Mouse (Mus musculus) erythroblast, embryonic 14.5 days (primary cell): ENCODE results near the gene 4930402H24Rik. TPM values are rescaled to one million over a fixed set of nuclear protein-coding genes. Genes with fewer than 3 reads are reported as not detected.

Experiments
- H3K27me3 ChIP-seq: 2 replicates; pipeline ENCODE4 v1.6.1; 2012; ENCODE audit warnings: inconsistent platforms; ENCODE audit not compliant: control insufficient read depth
- H3K36me3 ChIP-seq: 2 replicates; pipeline ENCODE4 v1.6.1; 2012; ENCODE audit warnings: mild to moderate bottlenecking, inconsistent platforms; ENCODE audit not compliant: control insufficient read depth
- H3K4me1 ChIP-seq: 2 replicates; pipeline ENCODE4 v1.6.1; 2012; ENCODE audit warnings: inconsistent platforms; ENCODE audit not compliant: control insufficient read depth
- H3K4me3 ChIP-seq: replicated peaks from 2 replicates; pipeline ENCODE3; 2012; ENCODE audit warnings: moderate library complexity, mild to moderate bottlenecking, inconsistent platforms
- H3K9me3 ChIP-seq: 2 replicates; pipeline ENCODE4 v1.6.1; 2012; ENCODE audit warnings: low read length, inconsistent platforms, mixed read lengths; ENCODE audit not compliant: control insufficient read depth
- GATA1 ChIP-seq: IDR thresholded peaks from 2 replicates; pipeline ENCODE4 v1.6.1; 2012; ENCODE audit warnings: low read length, inconsistent platforms, mixed read lengths
- TAL1 ChIP-seq: IDR thresholded peaks from 3 replicates; pipeline ENCODE4 v1.6.1; 2012; ENCODE audit warnings: low read length, inconsistent platforms, mixed read lengths
- polyA plus RNA-seq: library from polyadenylated mRNA; stranded (reverse); fragments of >175 nt; gene quantifications from 2 replicates; pipeline ENCODE4 v1.2.3, GENCODE M21; 2012

The 4930402H24Rik gene
- polyA plus RNA-seq, 1 experiment, result 0.11 TPM

DNA sequence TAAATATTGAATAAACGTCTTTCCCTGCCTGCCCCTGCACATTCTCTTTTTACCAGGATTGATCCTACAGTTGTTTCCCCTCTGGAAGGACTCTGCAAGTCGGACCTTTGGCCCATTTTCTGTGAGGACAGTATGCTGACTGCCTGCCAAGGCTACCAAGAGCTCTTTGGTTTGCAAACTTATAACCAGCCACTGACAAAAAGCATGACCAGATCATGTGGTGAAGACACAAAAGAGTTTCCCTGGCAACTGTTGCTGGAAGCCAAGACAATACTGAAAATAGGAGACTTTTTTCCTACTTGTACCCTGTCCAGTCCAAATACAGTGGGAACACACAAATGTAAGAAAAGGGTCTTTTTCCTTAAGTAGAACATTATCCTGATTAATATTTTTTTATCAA, 78.8 kb downstream of the 4930402H24Rik start:
- TF ChIP-seq TAL1, result no peak
- no peak for TF ChIP-seq GATA1
- Histone ChIP-seq H3K36me3 (peaks cover 12% of the 10 kb centered on the region), H3K4me3 (no peak overlapping the region), H3K27me3 (no peaks in the 10 kb centered on the region), H3K9me3 (no peaks in the 10 kb centered on the region; the same call in 1 of the 2 replicates), H3K4me1 (peaks cover 18% of the 10 kb centered on the region)

DNA sequence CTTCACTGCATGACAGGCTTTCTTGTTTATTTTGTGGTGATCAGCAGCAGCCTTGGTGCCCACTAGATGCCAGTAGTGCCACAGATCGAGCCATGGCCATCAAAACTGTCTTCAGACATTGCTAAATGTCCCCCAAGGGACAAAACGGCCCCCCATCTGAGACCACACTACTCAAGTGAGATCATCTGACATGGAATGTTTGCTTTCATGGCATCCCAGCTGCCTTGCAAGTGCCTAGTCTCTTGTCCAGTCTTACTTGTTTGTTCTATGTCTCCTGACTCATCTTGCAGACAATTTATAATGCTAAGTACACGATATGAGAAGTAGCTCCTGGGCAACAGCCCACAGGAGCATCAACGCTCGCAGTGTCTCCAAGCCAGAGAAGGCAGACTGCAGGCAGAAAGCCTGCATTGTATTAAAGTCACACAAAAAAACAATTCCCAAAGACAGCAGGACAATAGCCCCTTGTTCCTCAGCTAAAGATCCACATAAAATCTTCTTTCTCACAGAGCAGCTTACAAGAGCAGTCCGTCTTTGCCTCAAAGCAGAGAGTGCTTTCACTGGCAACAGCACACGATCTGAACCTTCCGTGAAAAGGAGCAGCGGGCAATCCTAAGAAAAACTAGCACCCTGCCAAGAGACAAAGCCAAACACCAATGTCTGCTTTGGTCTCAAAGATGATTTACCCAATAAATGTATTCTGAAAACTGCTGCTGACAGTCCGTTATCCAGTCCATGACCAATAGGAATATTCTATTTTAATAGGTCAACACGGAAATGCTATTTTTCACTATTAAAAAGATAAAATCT, 87.2 kb downstream of the 4930402H24Rik start:
- H3K27me3 ChIP-seq, result no peaks in the 10 kb centered on the region
- peaks cover 17% of the 10 kb centered on the region for H3K36me3 ChIP-seq
- H3K9me3 ChIP-seq, result no peaks in the 10 kb centered on the region
- H3K4me3 ChIP-seq, result no peak overlapping the region
- TF ChIP-seq GATA1 (no peak), TAL1 (no peak)
- H3K4me1 ChIP-seq, result peaks cover 5% of the 10 kb centered on the region

DNA sequence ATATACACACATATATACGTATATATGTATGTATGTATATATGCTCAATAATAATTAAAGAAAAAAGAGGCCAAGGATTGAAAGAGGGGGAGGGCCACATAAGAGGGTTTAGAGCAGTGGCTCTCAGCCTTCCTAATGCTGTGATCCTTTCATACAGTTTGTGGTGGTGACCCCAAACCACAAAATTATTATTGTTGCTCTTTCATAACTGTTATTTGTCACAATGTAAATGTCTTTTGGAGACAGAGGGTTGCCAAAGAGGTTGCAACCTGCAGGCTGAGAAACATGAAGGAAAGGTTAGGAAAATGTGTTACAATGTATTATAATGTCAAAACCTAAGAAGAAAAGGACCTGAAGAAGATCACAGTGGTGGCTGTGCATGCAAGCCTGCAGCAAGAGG, 88.3 kb downstream of the 4930402H24Rik start:
- Histone ChIP-seq H3K27me3 (no peaks in the 10 kb centered on the region), H3K4me1 (no peaks in the 10 kb centered on the region), H3K36me3 (peaks cover 24% of the 10 kb centered on the region), H3K9me3 (no peaks in the 10 kb centered on the region), H3K4me3 (no peak overlapping the region)
- TF ChIP-seq TAL1 (no peak), GATA1 (no peak)

DNA sequence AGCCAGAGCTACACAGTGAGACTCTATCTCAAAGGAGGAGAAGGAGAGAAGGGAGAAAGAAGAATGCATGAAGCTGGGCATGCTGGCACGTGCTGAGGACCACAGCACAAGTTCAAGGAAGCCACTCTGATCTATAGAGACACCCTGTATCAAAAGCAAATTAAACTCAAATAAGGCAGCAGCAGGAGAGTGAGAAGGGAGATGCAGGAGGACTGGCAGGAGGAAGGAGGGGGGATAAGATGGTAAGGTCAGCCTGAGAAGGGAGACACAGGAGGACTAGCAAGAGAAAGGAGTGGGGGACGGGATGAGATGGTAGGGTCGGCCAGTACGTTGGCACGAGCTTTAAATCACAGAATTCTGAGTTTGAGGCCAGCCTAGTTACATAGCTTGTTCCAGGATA, 90.0 kb downstream of the 4930402H24Rik start:
- no peaks in the 10 kb centered on the region for H3K9me3 ChIP-seq
- H3K36me3 ChIP-seq, result peaks cover 34% of the 10 kb centered on the region
- H3K4me1 ChIP-seq, result no peaks in the 10 kb centered on the region
- no peak overlapping the region for H3K4me3 ChIP-seq
- TF ChIP-seq TAL1 (no peak), GATA1 (no peak)
- no peaks in the 10 kb centered on the region for H3K27me3 ChIP-seq

DNA sequence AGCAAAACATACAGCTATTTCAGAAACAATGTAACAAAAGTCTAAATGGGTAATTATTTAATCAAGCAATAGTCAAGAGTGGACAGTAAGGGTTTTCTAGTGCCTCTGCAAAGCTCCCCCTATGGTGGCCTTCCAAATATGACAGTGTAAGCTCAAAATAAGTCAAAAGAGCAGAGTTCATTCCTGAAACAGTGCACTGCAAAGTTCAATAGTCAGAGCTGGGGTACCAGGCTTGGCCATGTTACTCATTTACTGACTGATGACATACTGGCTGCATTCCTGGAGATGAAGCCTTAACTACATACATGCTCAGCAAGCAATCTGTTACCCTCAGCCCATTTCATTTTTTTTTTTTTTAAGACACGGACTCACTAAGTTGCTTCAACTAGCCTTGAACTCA, 91.7 kb downstream of the 4930402H24Rik start:
- Histone ChIP-seq H3K36me3 (peaks cover 40% of the 10 kb centered on the region), H3K9me3 (no peaks in the 10 kb centered on the region), H3K4me3 (no peak overlapping the region), H3K27me3 (no peaks in the 10 kb centered on the region), H3K4me1 (no peaks in the 10 kb centered on the region)
- TF ChIP-seq GATA1 (no peak), TAL1 (no peak)

DNA sequence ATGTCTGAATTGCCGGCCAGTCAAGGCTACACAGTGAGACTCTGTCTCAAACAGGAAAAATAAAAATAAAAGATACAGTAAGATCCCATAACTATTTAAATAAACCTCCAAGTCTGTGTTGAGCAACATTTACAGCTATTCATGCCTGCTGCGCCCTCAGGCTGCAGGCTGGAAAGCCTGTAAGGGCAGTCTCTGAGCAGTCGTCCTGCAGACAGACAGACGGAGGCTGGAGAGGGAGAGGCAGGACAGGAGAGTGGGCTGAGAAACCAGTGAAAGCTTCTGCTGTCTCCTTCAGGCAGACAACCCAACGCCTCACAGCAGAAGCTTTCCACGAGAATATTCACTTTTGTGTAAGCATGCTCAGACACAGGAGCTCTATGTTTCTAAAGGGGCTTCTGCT, 92.5 kb downstream of the 4930402H24Rik start:
- no peaks in the 10 kb centered on the region for H3K9me3 ChIP-seq
- H3K36me3 ChIP-seq, result peaks cover 41% of the 10 kb centered on the region
- no peaks in the 10 kb centered on the region for H3K27me3 ChIP-seq
- TF ChIP-seq TAL1 (no peak), GATA1 (no peak)
- no peak overlapping the region for H3K4me3 ChIP-seq
- H3K4me1 ChIP-seq, result no peaks in the 10 kb centered on the region

DNA sequence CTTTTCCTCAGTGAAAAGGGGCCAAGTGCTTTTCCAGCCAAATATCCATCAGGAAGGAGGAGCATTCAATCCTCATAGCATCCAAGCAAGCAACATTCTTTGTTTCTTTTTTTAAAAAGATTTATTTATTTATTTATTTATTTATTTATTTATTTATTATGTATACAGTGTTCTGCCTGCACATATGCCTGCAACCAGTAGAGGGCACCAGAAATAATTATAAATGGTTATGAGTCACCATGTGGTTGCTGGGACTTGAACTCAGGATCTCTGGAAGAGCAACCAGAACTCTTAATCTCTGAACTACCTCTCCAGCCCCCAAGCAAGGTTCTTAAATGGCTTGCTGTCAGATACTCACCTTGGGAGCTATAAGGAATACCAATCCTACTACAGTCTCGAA, 93.7 kb downstream of the 4930402H24Rik start:
- TF ChIP-seq TAL1 (no peak), GATA1 (no peak)
- H3K27me3 ChIP-seq, result no peaks in the 10 kb centered on the region
- peaks cover 47% of the 10 kb centered on the region for H3K36me3 ChIP-seq
- H3K9me3 ChIP-seq, result no peaks in the 10 kb centered on the region
- H3K4me3 ChIP-seq, result no peak overlapping the region
- no peaks in the 10 kb centered on the region for H3K4me1 ChIP-seq

DNA sequence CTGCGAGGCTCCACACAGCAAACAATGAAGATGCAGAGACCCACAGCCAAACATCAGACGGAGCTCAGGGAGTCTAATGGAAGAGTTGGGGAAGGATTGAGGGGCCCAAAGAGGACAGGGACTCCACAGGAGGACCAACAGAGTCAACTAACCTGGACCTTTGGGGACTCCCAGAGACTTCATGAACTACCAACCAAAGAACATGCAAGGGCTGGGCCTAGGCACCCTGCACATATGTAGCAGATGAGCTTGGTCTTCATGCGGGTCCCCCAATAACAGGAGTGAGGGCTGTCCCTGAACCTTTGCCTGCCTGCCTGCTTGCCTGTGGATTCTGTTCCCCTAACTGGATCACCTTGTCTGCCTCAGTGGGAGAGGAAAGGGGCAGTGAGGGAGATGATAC, 101.1 kb downstream of the 4930402H24Rik start:
- TF ChIP-seq TAL1 (no peak), GATA1 (no peak)
- Histone ChIP-seq H3K9me3 (no peaks in the 10 kb centered on the region), H3K36me3 (peaks cover 42% of the 10 kb centered on the region), H3K4me1 (no peaks in the 10 kb centered on the region), H3K27me3 (no peaks in the 10 kb centered on the region), H3K4me3 (no peak overlapping the region)

DNA sequence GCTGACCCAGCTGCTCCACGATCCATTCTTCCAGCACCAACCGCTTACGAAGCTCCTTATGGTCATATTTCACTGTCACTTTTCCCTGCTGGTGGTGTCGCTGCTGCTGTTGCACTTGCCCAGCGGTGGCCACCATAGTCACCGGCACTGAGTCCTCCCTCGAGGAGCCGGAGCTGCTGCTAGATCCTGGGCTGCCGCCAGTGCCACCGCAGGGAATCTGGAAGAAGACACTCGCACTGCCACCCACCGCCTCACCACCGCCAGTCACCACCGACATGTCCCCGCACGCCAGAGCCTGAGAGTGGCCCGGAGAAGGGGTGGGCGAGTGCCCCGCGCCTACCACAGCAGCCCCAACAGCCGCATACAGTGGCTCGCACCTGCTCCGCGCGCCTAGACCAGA, 102.5 kb downstream of the 4930402H24Rik start:
- Histone ChIP-seq H3K4me1 (no peaks in the 10 kb centered on the region), H3K9me3 (no peaks in the 10 kb centered on the region), H3K36me3 (peaks cover 34% of the 10 kb centered on the region), H3K27me3 (no peaks in the 10 kb centered on the region), H3K4me3 (no peak overlapping the region)
- TF ChIP-seq GATA1 (no peak), TAL1 (no peak)
